Mouse (Mus musculus) testis, adult 2 months (tissue): ENCODE measurements around the gene Zfp488.

Experiments used
- CTCF ChIP-seq: fragments of 200-500 bp; IDR thresholded peaks from 2 replicates; pipeline ENCODE4 v1.5.1; 2012; ENCODE audit warnings: low read depth, mild to moderate bottlenecking, inconsistent platforms, low read length, moderate library complexity; ENCODE audit not compliant: control insufficient read depth, insufficient read depth, insufficient replicate concordance
- POLR2A ChIP-seq: fragments of 200-500 bp; IDR thresholded peaks from 2 replicates; pipeline ENCODE4 v1.6.1; 2012; ENCODE audit warnings: low read depth, mild to moderate bottlenecking, inconsistent platforms, low read length, moderate library complexity; ENCODE audit not compliant: control insufficient read depth

GRCm38 (mm10) chr14:33989201-33989600 lies 10.6 kb upstream of the Zfp488 start:
- TF ChIP-seq CTCF, result no peak
- no peak for TF ChIP-seq POLR2A
